Comparison of ENCODE assay signal across 7 mouse cellular contexts in genomic region chr16:72649314-72649713, GRCm38 (mm10).
DNase-seq lines count a peak whose midpoint lies in the region; ATAC-seq lines count a peak whose summit lies in the region.

No protein-coding gene starts in this region.

- peak; percentile 63; the same call in 1 of the 2 replicates for ATAC-seq in forebrain, embryonic 15.5 days (replicated peaks)
- ATAC-seq in inflammation-experienced regulatory T-cells, adult 6 months, result no peak

- H3K9ac ChIP-seq in forebrain, embryonic 15.5 days (replicated peaks), result no peak overlapping the region

- peak; percentile 16 for DNase-seq in right cerebral cortex, postnatal 4 days
- no peak for DNase-seq in right cerebral cortex, adult 18-20 months
- peak; percentile 41 for DNase-seq in cerebellum, adult 9-10 months
- DNase-seq in kidney, postnatal 4 days, result peak; percentile 53 to 63
- DNase-seq in lung, postnatal 36 days, result peak; percentile 68

- no peaks in the 10 kb centered on the region for H3K27me3 ChIP-seq in forebrain, embryonic 15.5 days

- WGBS in forebrain, embryonic 15.5 days, result 42% methylated on average over 4 of the region's 4 CpGs

- H3K36me3 ChIP-seq in forebrain, embryonic 15.5 days, result no peaks in the 10 kb centered on the region

- H3K9me3 ChIP-seq in forebrain, embryonic 15.5 days, result no peaks in the 10 kb centered on the region

- no peak overlapping the region for H3K27ac ChIP-seq in forebrain, embryonic 15.5 days (replicated peaks)

- no peaks in the 10 kb centered on the region for H3K4me1 ChIP-seq in forebrain, embryonic 15.5 days

- no peak overlapping the region for H3K4me2 ChIP-seq in forebrain, embryonic 15.5 days (replicated peaks)

- no peak overlapping the region for H3K4me3 ChIP-seq in forebrain, embryonic 15.5 days
